Mouse (Mus musculus) MEL-GATA-1-ER (cell line): ENCODE data around the gene Prl2c2.
"Not testable (repeated sequence)": the region's sequence is repeated elsewhere in the genome, so short reads cannot be mapped to it uniquely, and the experiment has no call there.

Experiments
- DNase-seq: peaks from one replicate; pipeline ENCODE4 v3.0.0-alpha.2; 2012; ENCODE audit warnings: low read depth; ENCODE audit errors: extremely low read depth

The Prl2c2 gene

GRCm38 (mm10) chr13:13005283-13005682, at the start of gene Prl2c2:
Gene Prl2c2 (minus strand): TSS chr13:13005383.
- not testable (repeated sequence) for DNase-seq

DNA sequence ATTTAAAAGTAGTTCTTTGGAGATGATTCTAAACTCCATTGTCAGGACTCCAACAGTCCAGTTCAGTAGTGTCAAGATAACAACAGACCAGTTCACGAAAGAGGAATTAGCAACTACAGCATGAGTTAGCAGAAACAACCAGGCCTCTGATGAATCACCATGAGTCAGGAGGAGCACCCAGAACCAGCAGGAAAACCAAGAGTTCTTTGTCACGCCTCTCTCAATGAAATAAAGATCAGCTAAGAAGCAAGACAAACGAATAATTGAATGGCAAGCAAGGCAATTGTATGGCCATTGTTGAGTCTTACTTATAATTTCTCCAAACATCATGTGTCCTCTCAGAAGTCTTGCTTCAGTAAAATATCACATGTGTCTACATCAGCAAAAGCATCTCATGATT, 20.7 kb upstream of the Prl2c2 start:
- not testable (repeated sequence) for DNase-seq

- not testable (repeated sequence) for DNase-seq
Observed at GRCm38 (mm10) chr13:13013993-13014549, 8.9 kb upstream of the Prl2c2 start.
